7 mouse cellular contexts compared by ENCODE assay signal in genomic region chr4:53354961-53355360, GRCm38 (mm10).
A peak's percentile ranks its signal among the peaks of the same experiment; 100 is the strongest.
DNase-seq lines count a peak whose midpoint lies in the region; ATAC-seq and TF ChIP-seq lines count a peak whose summit lies in the region.

No protein-coding gene starts in this region.

- H3K79me2 ChIP-seq in MEL (ENCODE audit: control insufficient read depth, insufficient read depth, low read length, poor library complexity) = no peaks in the 10 kb centered on the region

- ATAC-seq in lung, embryonic 15.5 days (ENCODE audit: borderline replicate concordance, extremely low read depth, low FRiP score, low TSS enrichment) = peak; percentile 62; the same call in 1 of the 2 replicates

- no peak overlapping the region for H3K4me3 ChIP-seq in MEL (ENCODE audit: control insufficient read depth in 1 of 2, insufficient read depth in 1 of 2, low read depth in 2 of 2, low read length in 2 of 2)
- H3K4me3 ChIP-seq in kidney, adult 2 months (ENCODE audit: insufficient read depth, low read depth, low read length) = no peak overlapping the region
- H3K4me3 ChIP-seq in lung, embryonic 15.5 days = no peak overlapping the region

- H3K9me3 ChIP-seq in MEL (replicated peaks; ENCODE audit: insufficient read depth, low read length) = no peaks in the 10 kb centered on the region
- H3K9me3 ChIP-seq in lung, embryonic 15.5 days = no peaks in the 10 kb centered on the region

- no peak overlapping the region for H3K9ac ChIP-seq in MEL (ENCODE audit: control insufficient read depth, low read depth, low read length, poor library complexity, severe bottlenecking)
- no peak overlapping the region for H3K9ac ChIP-seq in lung, embryonic 15.5 days

- peak; percentile 80 for TF ChIP-seq RAD21 in MEL (IDR thresholded peaks at IDR 0.05; ENCODE audit: low read depth, low read length)

- H3K4me2 ChIP-seq in lung, embryonic 15.5 days = no peak overlapping the region

- no peak for TF ChIP-seq EP300 in MEL (IDR thresholded peaks at IDR 0.05; ENCODE audit: low read depth in 1 of 2, low read length in 2 of 2)

- TF ChIP-seq POLR2A in MEL (IDR thresholded peaks at IDR 0.05; ENCODE audit: control insufficient read depth in 1 of 2, insufficient read depth in 1 of 2, low read depth in 1 of 2, low read length in 2 of 2, poor library complexity in 1 of 2) = no peak
- TF ChIP-seq POLR2A in kidney, adult 2 months (IDR thresholded peaks at IDR 0.05; ENCODE audit: low read depth, low read length) = no peak

- peaks cover 0 to 6% of the 10 kb centered on the region in 2 experiments; a peak in 2 of 4 replicates for H3K4me1 ChIP-seq in MEL (ENCODE audit: control insufficient read depth in 1 of 2, insufficient read depth in 2 of 2, low read length in 2 of 2)
- H3K4me1 ChIP-seq in kidney, adult 2 months (ENCODE audit: control insufficient read depth, insufficient read depth, low read length) = no peaks in the 10 kb centered on the region
- H3K4me1 ChIP-seq in lung, embryonic 15.5 days = no peaks in the 10 kb centered on the region

- peak; percentile 18 to 74 (median 19); a peak in 4 of 6 replicates for TF ChIP-seq CTCF in MEL (IDR thresholded peaks at IDR 0.05 in 2 of 3, conservative IDR thresholded peaks at IDR 0.05 in 1 of 3; ENCODE audit: control insufficient read depth in 1 of 3, insufficient read depth in 1 of 3, low read depth in 2 of 3, low read length in 3 of 3, poor library complexity in 1 of 3, severe bottlenecking in 1 of 3)
- TF ChIP-seq CTCF in kidney, adult 2 months (conservative IDR thresholded peaks at IDR 0.05; ENCODE audit: insufficient read depth, insufficient read length, low read depth, low read length) = peak; percentile 57

- H3K27me3 ChIP-seq in MEL (ENCODE audit: control insufficient read depth in 1 of 2, insufficient read depth in 2 of 2, low read length in 2 of 2) = no peaks in the 10 kb centered on the region; a peak in 1 of 4 replicates
- no peaks in the 10 kb centered on the region for H3K27me3 ChIP-seq in kidney, adult 2 months (replicated peaks; ENCODE audit: control insufficient read depth, insufficient read depth, low read length)
- no peaks in the 10 kb centered on the region for H3K27me3 ChIP-seq in lung, embryonic 15.5 days

- DNase-seq in left cerebral cortex, adult 11 months (ENCODE audit: low spot score) = peak; percentile 32
- no peak for DNase-seq in left cerebral cortex, postnatal 10 days (ENCODE audit: extremely low spot score in 1 of 2, low spot score in 2 of 2)
- peak; percentile 52 for DNase-seq in MEL (ENCODE audit: low read depth, low spot score)
- peak; percentile 26 for DNase-seq in brain, embryonic 18.5 days (ENCODE audit: low read depth, low spot score)
- peak; percentile 67 for DNase-seq in kidney, adult 2 months
- no peak for DNase-seq in natural killer cell, adult 2 months (ENCODE audit: low spot score in 2 of 2)

- no peak overlapping the region for H3K27ac ChIP-seq in MEL (ENCODE audit: control insufficient read depth, low read depth, low read length)
- H3K27ac ChIP-seq in kidney, adult 2 months (ENCODE audit: insufficient read depth, low read depth, low read length) = no peak overlapping the region
- H3K27ac ChIP-seq in lung, embryonic 15.5 days = no peak overlapping the region

- intact Hi-C loops in left cerebral cortex, postnatal 10 days (cut with DNase I) = loop anchor here (2.0 to 10.0 kb wide), 3 partner anchors 196 to 320 kb away; partner anchors contain the start of gene Abca1

- 16% methylated on average over 5 of the region's 5 CpGs for WGBS in kidney, adult 2 months
- 24% methylated on average over 5 of the region's 5 CpGs for WGBS in lung, embryonic 15.5 days

- peaks cover 0 to 3% of the 10 kb centered on the region in 2 experiments; a peak in 2 of 4 replicates for H3K36me3 ChIP-seq in MEL (ENCODE audit: control insufficient read depth in 1 of 2, insufficient read depth in 2 of 2, low read length in 2 of 2)
- no peaks in the 10 kb centered on the region for H3K36me3 ChIP-seq in kidney, adult 2 months (ENCODE audit: control insufficient read depth, insufficient read depth, low read length)
- H3K36me3 ChIP-seq in lung, embryonic 15.5 days = no peaks in the 10 kb centered on the region

TF ChIP-seq in MEL, 35 proteins besides CTCF, POLR2A, EP300 and RAD21:
- TF ChIP-seq POLR2AphosphoS2 (IDR thresholded peaks at IDR 0.05; ENCODE audit: low read length) (no peak), SMC3 (IDR thresholded peaks at IDR 0.05; ENCODE audit: low read depth, low read length) (peak; percentile 92), CHD2 (IDR thresholded peaks at IDR 0.05; ENCODE audit: low read length) (no peak), USF1 (IDR thresholded peaks at IDR 0.05; ENCODE audit: low read depth, low read length) (no peak), MAZ (IDR thresholded peaks at IDR 0.05; ENCODE audit: low read depth, low read length) (no peak), MYC (IDR thresholded peaks at IDR 0.05; ENCODE audit: low read depth, low read length) (no peak), ZNF384 (IDR thresholded peaks at IDR 0.05; ENCODE audit: low read depth, low read length) (no peak), ETS1 (IDR thresholded peaks at IDR 0.05; ENCODE audit: low read depth, low read length) (no peak), SIN3A (IDR thresholded peaks at IDR 0.05; ENCODE audit: low read length) (no peak), MYB (IDR thresholded peaks at IDR 0.05; ENCODE audit: low read depth, low read length) (no peak), TAL1 (IDR thresholded peaks at IDR 0.05; ENCODE audit: low read length) (no peak), NELFE (IDR thresholded peaks at IDR 0.05; ENCODE audit: low read depth, low read length) (no peak), ELF1 (IDR thresholded peaks at IDR 0.05; ENCODE audit: low read depth, low read length) (no peak), ZC3H11A (IDR thresholded peaks at IDR 0.05; ENCODE audit: low read depth, low read length) (peak; percentile 90), GATA1 (IDR thresholded peaks at IDR 0.05; ENCODE audit: low read depth, low read length) (no peak)
TF ChIP-seq in MEL: peak in this region for 2.

Comparison
In these comparisons a context has a peak if more than half of its experiments do, and no peak if none do; other contexts are left out.
1. DNase-seq: peak in left cerebral cortex, adult 11 months (single experiment), MEL (single experiment), brain, embryonic 18.5 days (single experiment) and kidney, adult 2 months (single experiment); none in left cerebral cortex, postnatal 10 days (0 of 2) and natural killer cell, adult 2 months (0 of 2).